Mouse (Mus musculus) left cerebral cortex, postnatal 10 days (tissue): ENCODE data around the gene Clec2i. TPM values are rescaled to one million over a fixed set of nuclear protein-coding genes. Genes with fewer than 3 reads are reported as not detected.
"Not testable (repeated sequence)": the region's sequence is repeated elsewhere in the genome, so short reads cannot be mapped to it uniquely, and the experiment has no call there.

Source experiments
- DNase-seq, 2 experiments: peaks; one replicate each; pipeline ENCODE4 v3.0.0; 2021 to 2022; ENCODE audit warnings: low spot score in 2 of 2, mixed read lengths in 1 of 2; ENCODE audit errors: extremely low spot score in 1 of 2
- intact Hi-C: fragments of 180-260 bp; cut with DNase I; formaldehyde crosslinking; loops from one replicate; pipeline ENCODE4 v1.15.1; 2025
- total RNA-seq, 2 experiments: library from RNA; stranded (reverse); gene quantifications; 2 replicates each; pipeline ENCODE4 v1.2.3; 2021

The Clec2i gene
- total RNA-seq, 2 experiments from 2014 or later, result not detected

DNA sequence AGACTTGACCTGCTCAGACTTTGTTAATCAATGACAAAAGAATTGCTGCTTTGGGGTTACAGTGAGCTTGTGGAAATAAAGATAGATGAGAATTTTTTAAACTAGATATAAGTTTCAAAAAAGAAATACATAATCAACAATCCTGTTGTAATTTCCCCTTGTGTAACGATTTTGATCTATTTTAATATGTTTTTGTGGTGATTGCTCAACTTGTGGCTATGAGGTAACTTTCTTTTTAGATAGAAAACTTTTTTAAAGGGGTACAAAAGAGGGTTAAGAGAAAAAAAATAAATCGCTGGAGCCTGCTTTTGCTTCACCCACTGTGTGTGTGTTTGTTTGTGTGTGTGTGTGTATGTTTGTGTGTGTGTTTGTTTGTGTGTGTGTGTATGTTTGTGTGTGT lies 36.2 kb upstream of the Clec2i start:
- intact Hi-C loops, result loop anchor here (2.0 to 5.0 kb wide), 3 partner anchors 40 to 406 kb away; partner anchors contain the start of gene BC035044
- DNase-seq, result no peak

DNA sequence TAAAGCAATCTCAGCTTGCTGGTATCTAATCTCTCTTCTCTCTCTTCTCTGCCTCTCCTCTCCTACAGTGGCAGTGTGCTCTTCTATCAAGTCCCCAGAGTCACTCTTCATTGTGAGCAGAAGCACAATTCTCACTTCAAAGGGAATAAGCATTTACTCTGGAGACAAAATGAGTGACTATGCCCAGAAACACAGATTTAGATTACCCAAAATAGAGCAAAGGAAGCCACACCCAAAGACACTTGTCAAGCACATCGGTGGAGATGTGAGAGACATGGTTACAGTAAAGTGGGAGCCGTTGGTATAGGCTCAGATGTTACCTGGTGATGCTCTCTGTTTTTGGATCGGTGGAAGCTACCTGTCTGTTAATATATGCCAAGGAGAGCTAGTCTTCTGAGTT lies 34.6 kb upstream of the Clec2i start:
- intact Hi-C loops, result loop anchor here (5.0 kb wide), 2 partner anchors 390 to 405 kb away; no protein-coding TSS in a partner anchor
- no peak for DNase-seq

DNA sequence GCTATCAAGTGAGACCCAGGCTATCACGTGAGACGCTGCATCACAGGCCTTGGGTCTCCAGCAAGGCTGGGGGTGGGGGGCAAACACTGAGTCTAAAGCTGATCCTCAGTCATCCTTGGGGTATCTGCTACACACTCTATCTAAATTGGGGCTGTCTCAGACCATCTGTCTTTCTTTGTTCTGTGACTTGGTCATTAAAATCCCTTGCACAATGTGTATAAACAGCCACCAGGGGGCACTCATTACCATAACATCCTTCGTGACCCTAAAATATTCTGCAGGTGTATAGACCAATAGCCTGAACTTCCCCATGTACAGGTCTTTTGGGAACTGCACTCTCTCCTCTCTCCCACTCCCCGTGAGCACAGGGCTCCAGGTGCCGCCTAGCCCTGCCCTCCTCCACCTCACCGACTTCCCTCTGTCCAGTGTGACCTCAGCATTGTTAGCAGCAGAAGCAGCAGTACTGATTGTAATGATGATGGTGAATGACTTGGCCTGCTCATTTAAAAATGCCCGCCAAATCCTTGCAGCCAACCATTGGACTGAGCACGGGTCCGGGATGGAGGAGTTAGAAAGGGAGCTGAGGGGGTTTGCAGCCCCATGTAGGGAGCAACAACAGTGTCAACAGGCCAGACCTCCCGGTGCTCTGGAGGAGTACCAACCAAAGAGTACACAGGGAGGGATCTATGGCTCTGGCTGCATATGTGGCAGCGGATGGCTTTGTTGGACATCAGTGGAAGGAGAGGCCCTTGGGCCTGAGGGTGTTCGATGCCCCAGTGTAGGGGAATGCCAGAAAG lies 33.2 kb upstream of the Clec2i start:
- DNase-seq, result peak; percentile 45 to 59
- intact Hi-C loops, result loop anchor here (1.0 to 5.0 kb wide), 3 partner anchors 213 to 403 kb away; no protein-coding TSS in a partner anchor

DNA sequence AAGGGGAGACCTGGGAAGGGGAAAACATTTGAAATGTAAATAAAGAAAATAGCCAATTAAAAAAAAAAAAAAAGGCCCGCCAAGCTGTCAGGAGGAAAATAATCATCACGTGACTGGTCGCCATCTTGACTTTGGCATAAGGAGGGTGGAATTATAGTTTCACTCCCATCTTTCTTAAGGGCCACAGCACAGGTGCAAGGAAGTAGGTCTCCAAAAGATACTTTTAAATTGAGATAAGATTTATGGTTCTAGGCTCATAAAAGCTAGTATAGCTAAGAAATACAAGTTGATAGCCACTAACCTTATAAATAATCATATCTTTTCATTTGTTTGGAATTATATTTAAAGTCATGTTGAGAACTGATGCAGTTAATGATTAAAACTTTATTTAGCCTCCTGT lies 32.5 kb upstream of the Clec2i start:
- intact Hi-C loops, result loop anchor here (1.0 to 5.0 kb wide), 3 partner anchors 212 to 402 kb away; no protein-coding TSS in a partner anchor
- no peak for DNase-seq

DNA sequence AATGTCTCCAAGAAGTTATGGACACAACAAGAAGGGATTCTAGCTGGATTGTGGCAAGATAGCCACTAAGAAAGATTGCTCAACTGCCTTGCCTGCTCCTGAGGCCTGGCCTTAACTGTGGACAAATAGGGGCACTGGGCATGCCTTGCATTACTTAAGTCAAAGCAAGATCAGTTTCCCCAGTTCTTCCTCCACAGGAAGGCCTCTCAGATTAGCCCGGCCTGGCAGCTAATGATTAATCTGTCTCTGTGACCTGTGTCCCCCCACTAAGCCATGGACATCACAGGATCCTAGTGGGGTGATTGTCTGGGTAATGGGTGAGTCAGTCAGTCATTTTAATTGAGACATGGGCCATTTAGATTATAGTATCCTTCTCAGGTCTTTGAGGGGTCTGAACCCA lies 31.9 kb upstream of the Clec2i start:
- no peak for DNase-seq
- intact Hi-C loops, result no loop called here

DNA sequence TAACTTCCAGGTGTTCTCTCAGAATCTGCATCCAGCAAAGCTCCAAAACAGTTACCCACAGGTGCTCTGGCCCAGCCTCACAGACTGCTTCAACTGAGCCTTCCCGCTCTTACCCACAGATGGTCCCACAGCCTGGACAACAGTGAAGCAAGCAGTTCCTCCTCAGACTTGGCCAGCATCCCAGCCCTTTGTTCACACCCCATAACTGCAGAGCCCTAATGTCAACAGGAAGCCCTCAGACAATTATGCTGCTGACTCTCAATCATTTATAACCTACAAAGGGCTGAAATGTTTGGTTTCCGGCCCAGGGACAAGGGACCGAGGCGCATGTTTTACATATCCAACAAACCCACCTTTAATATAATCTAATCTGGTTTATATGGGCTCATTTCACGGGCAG lies 31.1 kb upstream of the Clec2i start:
- peak; percentile 40 to 94 for DNase-seq
- intact Hi-C loops, result no loop called here

DNA sequence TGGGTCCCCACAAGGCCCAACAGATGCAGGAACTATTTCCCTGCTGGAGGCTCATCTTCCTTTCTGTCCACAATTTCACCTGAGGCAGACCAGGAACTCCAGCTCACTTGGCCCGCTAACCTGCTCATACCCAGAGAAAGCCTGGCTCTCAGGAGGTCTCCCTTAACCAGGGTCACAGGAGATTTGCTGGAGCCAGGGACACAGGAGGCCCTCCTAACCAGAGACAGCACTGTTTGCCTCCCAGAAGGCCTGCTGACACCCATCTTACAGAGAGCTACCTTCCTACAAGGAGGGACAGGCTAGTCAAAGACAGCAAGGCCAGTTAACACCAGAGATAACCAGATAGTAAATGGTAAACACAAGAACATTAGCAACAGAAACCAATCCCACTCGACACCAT lies 29.4 kb upstream of the Clec2i start:
- intact Hi-C loops, result no loop called here
- no peak for DNase-seq

GRCm38 (mm10) chr6:128868861-128869260 lies 18.5 kb upstream of the Clec2i start:
- DNase-seq, result no peak
- intact Hi-C loops, result no loop called here

DNA sequence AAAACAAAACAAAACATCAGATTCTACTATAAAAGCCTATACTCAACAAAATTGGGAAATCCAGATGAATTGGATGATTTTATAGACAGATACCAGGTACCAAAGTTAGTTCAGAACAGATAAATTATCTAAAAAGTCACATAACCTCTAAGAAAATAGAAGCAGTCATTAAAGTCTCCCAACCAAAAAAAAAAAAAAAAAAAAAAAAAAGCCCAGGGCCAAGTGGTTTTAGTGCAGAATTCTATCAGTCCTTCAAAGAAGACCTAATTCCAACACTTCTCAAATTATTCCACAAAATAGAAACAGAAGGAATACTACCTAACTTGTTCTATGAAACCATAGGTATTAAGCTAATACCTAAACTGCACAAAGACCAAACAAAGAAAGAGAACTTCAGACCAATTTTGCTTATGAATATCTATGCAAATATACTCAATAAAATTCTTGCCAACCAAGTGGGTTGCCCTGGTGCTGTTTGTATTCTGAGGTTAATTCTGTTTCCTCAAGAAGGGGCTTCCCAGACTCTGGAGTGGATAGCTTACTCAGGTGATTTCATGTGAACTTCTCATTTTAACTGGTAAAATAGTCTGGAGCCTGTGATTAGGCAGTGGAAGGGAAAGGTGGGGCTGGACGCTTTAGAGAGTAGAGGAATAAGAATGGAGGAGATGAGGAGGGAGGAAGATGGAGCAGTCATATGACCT lies 15.3 kb upstream of the Clec2i start:
- intact Hi-C loops, result no loop called here

GRCm38 (mm10) chr6:128888834-128889233 lies 1.4 kb downstream of the Clec2i start:
- intact Hi-C loops, result no loop called here

More for the DNA sequence above, 15.3 kb upstream of the Clec2i start:
- DNase-seq, result no peak

GRCm38 (mm10) chr6:128890948-128891355 lies 3.6 kb downstream of the Clec2i start, which contains the start of gene BC035044:
Gene BC035044, minus strand, starts transcription at chr6:128891126.
- intact Hi-C loops, result loop anchor here (2.0 to 10.0 kb wide), 2 partner anchors 40 to 294 kb away; partner anchors contain the start of gene Clec2d
- no peak for DNase-seq

More at GRCm38 (mm10) chr6:128888834-128889233, 1.4 kb downstream of the Clec2i start:
- DNase-seq, result no peak

GRCm38 (mm10) chr6:128895404-128896001 lies 8.1 kb downstream of the Clec2i start:
- DNase-seq, result no peak
- intact Hi-C loops, result loop anchor here (10.0 kb wide), 1 partner anchor 289 kb away; the partner anchor contains the start of gene Clec2d

DNA sequence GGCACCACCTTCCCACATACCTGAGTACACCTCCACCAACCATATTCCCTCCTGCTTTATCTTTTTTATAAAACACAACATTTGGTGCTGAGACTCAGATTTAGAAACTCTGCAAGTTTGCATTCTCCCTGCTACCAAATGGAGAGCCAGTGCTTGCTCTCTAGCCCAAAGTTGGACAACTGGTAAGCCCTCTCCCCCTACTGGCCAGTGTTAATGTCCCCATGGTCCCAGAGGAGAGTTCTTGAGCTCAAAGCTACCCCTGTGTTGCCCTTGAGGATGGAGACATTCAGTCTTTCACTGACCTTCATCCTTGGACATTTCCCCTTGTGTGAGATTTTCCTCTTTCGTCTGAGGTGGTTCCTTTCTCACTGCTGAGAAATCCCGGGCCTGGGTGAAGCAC lies 12.7 kb downstream of the Clec2i start:
- intact Hi-C loops, result no loop called here
- DNase-seq, result no peak

- intact Hi-C loops, DNase-seq: not testable (repeated sequence)
Observed at GRCm38 (mm10) chr6:128900796-128901552, 13.6 kb downstream of the Clec2i start.

- intact Hi-C loops, result no loop called here
- no peak for DNase-seq
Observed at GRCm38 (mm10) chr6:128913598-128914254, 26.3 kb downstream of the Clec2i start.

- intact Hi-C loops, result no loop called here
- no peak for DNase-seq
Observed at GRCm38 (mm10) chr6:128917322-128917721, 29.9 kb downstream of the Clec2i start.

DNA sequence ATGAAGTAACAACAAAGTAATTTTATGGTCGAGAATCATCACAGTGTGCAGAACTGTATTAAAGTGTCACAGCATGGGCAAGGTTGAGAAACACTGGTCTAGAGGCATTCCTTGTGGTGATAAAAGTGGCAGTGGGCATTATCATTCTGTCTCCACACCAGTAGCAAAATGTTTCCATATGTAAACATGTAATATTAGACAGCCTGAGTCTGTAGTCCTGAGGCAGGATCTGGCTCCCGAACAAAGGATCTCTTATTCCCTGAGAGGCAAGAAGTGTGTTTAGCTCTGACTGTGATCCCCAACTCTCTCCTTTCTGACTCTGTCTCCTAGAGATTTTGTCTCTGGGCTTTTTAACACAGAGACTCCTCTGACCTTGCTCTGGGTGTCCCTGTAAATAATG lies 45.7 kb downstream of the Clec2i start:
- intact Hi-C loops, result no loop called here
- no peak for DNase-seq

DNA sequence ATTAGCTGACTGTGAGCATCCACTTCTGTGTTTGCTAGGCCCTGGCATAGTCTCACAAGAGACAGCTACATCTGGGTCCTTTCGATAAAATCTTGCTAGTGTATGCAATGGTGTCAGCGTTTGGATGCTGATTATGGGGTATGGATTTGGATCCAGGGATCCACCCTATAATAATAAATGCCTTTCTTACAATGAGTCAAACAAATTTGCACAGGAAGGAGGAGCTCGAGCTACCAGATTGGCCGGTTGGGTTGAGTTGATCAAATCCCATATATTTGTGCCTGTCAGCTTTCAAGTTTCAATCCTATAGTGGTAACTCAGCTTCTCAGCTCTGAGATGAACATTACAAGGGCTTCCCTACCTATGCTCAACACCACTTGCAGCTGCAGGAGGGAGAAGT lies 46.7 kb downstream of the Clec2i start, which contains the start of gene Clec2g:
Clec2g (plus strand) TSS at position 301 of the 400 bp plus-strand sequence.
- intact Hi-C loops, result not testable (repeated sequence)

More for the DNA sequence above, 46.7 kb downstream of the Clec2i start, which contains the start of gene Clec2g:
- not testable (repeated sequence) for DNase-seq
